Mouse (Mus musculus) cerebellum, adult 2 months (tissue): Measurements from ENCODE around the gene Hoxd9.

Experiments used
- CTCF ChIP-seq: fragments of 200-500 bp; IDR thresholded peaks from 2 replicates; pipeline ENCODE4 v1.5.1; 2011; ENCODE audit warnings: low read depth, mild to moderate bottlenecking, control low read depth, low read length, moderate library complexity, borderline replicate concordance; ENCODE audit not compliant: insufficient read depth
- POLR2A ChIP-seq: fragments of 200-500 bp; IDR thresholded peaks from 2 replicates; pipeline ENCODE4 v1.6.1; 2011; ENCODE audit warnings: low read length, control low read depth, borderline replicate concordance; ENCODE audit not compliant: insufficient read depth

- TF ChIP-seq CTCF (no peak), POLR2A (no peak)
Measured at GRCm38 (mm10) chr2:74654743-74655419, 42.6 kb upstream of the Hoxd9 start.
